Mouse (Mus musculus) stomach, embryonic 15.5 days (tissue): ENCODE results near the gene Pik3ca. TPM values are rescaled to one million over a fixed set of nuclear protein-coding genes. Genes with fewer than 3 reads are reported as not detected.
A peak's percentile ranks its signal among the peaks of the same experiment; 100 is the strongest.

Experiments used
- ATAC-seq: fragments of 200-750 bp; cut with Nextera tagmentation; 2 replicates; pipeline ENCODE4 v1.8.0; 2017; ENCODE audit warnings: low read depth, moderate number of reproducible peaks, moderate TSS enrichment; ENCODE audit not compliant: insufficient read depth, low FRiP score
- H3K27ac ChIP-seq: fragments of 300-500 bp; sonication (generic); 2 replicates; pipeline ENCODE4 v1.5.1; 2015; ENCODE audit warnings: mild to moderate bottlenecking, inconsistent platforms
- H3K27me3 ChIP-seq: fragments of 300-500 bp; sonication (generic); replicated peaks from 2 replicates; pipeline ENCODE4 v1.6.1; 2015; ENCODE audit warnings: inconsistent platforms
- H3K36me3 ChIP-seq: fragments of 300-500 bp; sonication (generic); 2 replicates; pipeline ENCODE4 v1.6.1; 2015; ENCODE audit warnings: inconsistent platforms
- H3K4me1 ChIP-seq: fragments of 300-500 bp; sonication (generic); 2 replicates; pipeline ENCODE4 v1.6.1; 2015; ENCODE audit warnings: inconsistent platforms
- H3K4me2 ChIP-seq: fragments of 300-500 bp; sonication (generic); 2 replicates; pipeline ENCODE4 v1.6.1; 2015; ENCODE audit warnings: mild to moderate bottlenecking, inconsistent platforms
- H3K4me3 ChIP-seq: fragments of 300-500 bp; sonication (generic); replicated peaks from 2 replicates; pipeline ENCODE4 v1.5.1; 2015; ENCODE audit warnings: inconsistent platforms
- H3K9ac ChIP-seq: fragments of 300-500 bp; sonication (generic); 2 replicates; pipeline ENCODE4 v1.6.1; 2015; ENCODE audit warnings: inconsistent platforms
- H3K9me3 ChIP-seq: fragments of 300-500 bp; sonication (generic); 2 replicates; pipeline ENCODE4 v1.6.1; 2016; ENCODE audit warnings: inconsistent platforms
- WGBS: fragments of 180-500 bp; shearing (Covaris S2); methylation state at CpG from one replicate; pipeline ENCODE4 v1.1.7; 2015; 5-methylcytosine and 5-hydroxymethylcytosine counted together
- polyA plus RNA-seq: library from polyadenylated mRNA; unstranded; fragments of >200 nt; fragmentation: Nextera tagmentation; extraction: Ambion mirVana; gene quantifications from 2 replicates; pipeline ENCODE4 v1.2.1, GENCODE M21; 2015

Gene Pik3ca
- 8.7 and 10.7 TPM in 2 replicates for polyA plus RNA-seq

DNA sequence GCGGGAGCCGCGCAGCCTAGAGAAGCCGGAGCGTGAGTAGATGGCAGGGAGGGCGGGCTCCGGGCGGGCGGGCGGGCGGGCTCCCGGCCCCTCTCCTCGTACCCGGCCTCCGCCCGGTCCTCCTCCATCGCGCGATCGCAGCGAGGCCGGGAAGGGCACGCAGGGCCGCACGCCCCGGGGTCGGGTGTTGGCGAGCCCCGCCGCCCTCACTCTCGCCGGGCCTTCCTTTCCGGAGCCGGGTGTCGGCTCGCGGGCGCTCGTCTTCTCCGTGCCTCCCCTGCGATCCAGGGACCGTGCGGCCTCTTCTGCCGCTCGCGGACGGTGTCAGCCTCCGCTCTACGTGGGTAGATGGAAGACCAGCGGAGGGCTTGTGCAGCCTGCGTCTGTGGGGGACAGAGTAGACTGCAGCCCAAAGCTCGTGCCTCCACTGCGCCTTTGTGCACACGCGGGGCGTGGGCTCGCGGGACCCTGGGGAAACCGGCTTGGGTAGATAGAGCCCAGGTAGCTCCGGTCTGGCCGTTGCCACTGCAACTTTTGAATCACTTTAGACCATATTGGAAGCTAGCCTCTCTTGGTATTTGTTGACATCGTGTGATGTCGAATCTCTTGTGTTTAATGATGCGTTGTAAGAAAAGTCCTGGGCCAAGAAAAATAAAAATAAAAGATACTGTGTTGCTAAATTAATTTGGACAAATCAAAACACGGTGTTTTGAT, at the start of gene Pik3ca:
Pik3ca (plus strand) TSS at position 211 of the 714 bp plus-strand sequence.
- peak within 1 kb of the TSS; percentile 72 for H3K4me3 ChIP-seq
- H3K4me2 ChIP-seq: peak within 1 kb of the TSS; percentile 82
- peak; percentile 57 for ATAC-seq
- under 1% methylated on average over 43 of the region's 65 CpGs for WGBS
- no peaks in the 10 kb centered on the region for H3K27me3 ChIP-seq
- H3K9ac ChIP-seq: peak within 1 kb of the TSS; percentile 88
- H3K36me3 ChIP-seq: no peaks in the 10 kb centered on the region
- H3K27ac ChIP-seq: peak within 1 kb of the TSS; percentile 95
- peaks cover 29% of the 10 kb centered on the region; the same call in 1 of the 2 replicates for H3K4me1 ChIP-seq
- no peaks in the 10 kb centered on the region for H3K9me3 ChIP-seq

DNA sequence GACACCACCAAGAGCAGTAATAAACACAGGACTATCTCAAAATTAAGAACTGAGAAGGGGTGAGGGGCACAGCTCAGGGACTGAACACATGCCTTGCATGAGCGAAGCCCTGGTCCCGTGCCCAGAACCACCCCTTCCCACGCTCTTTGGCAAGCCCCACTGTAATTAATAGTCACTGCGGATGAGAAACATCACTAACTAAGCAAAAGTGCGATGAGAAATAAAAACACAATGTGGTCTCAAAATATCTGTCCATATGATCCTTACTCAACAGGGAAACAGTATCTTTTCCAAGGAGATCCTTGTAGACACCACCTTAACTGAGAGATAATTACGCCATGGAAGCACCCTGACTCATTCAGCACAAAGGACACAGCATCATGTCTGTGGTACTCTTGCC, 49.6 kb upstream of the Pik3ca start:
- Histone ChIP-seq H3K9me3 (no peaks in the 10 kb centered on the region), H3K27ac (no peak overlapping the region), H3K9ac (no peak overlapping the region), H3K36me3 (no peaks in the 10 kb centered on the region), H3K4me3 (no peak overlapping the region), H3K27me3 (no peaks in the 10 kb centered on the region), H3K4me1 (no peaks in the 10 kb centered on the region), H3K4me2 (no peak overlapping the region)
- 79% methylated on average over 6 of the region's 6 CpGs for WGBS
- ATAC-seq: no peak

DNA sequence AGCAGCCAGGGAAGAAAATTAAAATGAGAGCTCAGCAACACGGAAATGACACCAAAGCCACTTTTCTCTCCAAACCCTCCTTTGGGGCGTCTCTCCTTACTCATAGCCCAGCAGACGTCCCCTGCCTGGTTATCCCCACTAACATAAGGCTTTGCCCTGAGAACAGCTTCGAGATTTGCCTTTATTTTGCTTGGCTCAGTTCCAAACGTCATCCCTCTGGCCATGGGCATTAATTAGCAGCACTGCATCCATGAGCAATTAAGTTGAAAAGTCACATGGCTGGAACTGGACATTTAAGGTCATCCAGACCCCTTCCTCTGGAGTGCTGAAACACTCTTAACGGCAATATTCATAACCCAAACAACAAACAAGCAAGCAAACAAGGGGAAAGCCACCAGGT, 36.2 kb upstream of the Pik3ca start:
- peaks cover 4% of the 10 kb centered on the region; the same call in 1 of the 2 replicates for H3K4me1 ChIP-seq
- H3K27ac ChIP-seq: no peak overlapping the region
- no peaks in the 10 kb centered on the region for H3K27me3 ChIP-seq
- no peak for ATAC-seq
- no peaks in the 10 kb centered on the region for H3K9me3 ChIP-seq
- no peaks in the 10 kb centered on the region for H3K36me3 ChIP-seq
- no peak overlapping the region for H3K4me3 ChIP-seq
- no peak overlapping the region for H3K9ac ChIP-seq
- WGBS: 40% methylated on average over 6 of the region's 6 CpGs
- no peak overlapping the region for H3K4me2 ChIP-seq

DNA sequence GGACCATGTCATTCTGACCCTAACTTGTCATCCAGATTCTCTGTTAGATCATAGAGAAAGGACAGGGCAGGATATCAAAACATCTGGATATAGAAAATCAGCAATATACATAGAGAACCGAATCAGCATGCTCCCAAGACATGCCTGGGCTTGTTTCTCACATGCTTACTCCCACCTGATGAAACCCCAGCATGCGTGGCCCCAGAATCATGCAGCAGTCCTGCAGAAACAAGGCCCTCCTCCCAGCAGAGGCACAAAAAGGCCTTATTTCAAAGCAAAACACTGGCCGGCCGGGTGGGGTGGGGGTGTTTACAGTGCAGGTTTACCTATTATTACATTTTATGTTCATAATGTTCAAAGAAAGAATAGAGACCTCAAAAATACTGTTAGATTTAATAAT, 33.3 kb upstream of the Pik3ca start:
- Histone ChIP-seq H3K4me2 (peak overlapping the region; percentile 42), H3K36me3 (no peaks in the 10 kb centered on the region), H3K4me3 (0 out of 2 replicates have a peak overlapping the region, but pooled peaks have one; percentile 13), H3K9ac (no peak overlapping the region), H3K9me3 (no peaks in the 10 kb centered on the region), H3K4me1 (peaks cover 5% of the 10 kb centered on the region; the same call in 1 of the 2 replicates), H3K27ac (no peak overlapping the region), H3K27me3 (no peaks in the 10 kb centered on the region)
- WGBS: 65% methylated on average over 4 of the region's 4 CpGs
- ATAC-seq: no peak

DNA sequence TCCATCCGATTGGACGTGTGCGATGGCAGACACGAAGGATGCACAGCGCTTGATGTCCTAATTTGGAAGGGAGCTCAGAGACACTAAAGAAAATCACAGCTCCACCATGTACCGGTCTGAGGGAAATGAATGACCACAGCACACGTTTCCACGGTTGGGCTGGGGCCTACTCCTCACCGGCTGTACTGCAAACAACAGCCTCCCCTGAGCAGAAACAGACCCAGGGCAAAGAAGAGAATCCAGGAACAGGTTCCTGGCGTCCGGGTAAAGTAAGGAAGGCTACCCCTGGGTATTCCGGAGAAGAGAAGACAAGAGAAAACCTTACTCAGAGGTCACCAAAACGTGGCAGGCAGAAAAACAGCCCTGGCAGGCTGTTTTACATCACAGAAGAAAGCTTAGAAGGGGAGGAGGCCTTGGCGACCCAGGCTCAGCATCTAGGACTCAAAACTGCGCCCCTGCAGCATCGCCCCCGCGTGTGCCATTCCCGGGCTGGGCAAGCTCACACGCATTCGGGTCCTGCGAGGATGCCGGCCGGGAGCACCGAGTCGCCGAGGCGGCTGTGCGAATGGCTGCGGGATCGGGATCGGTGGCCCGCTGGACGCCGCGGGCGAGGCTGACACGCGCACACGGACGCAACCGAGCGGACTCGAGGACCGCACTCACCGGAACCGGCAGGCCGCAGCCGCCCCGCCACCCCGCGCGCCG, 32.5 kb upstream of the Pik3ca start:
- 2% methylated on average over 53 of the region's 54 CpGs for WGBS

DNA sequence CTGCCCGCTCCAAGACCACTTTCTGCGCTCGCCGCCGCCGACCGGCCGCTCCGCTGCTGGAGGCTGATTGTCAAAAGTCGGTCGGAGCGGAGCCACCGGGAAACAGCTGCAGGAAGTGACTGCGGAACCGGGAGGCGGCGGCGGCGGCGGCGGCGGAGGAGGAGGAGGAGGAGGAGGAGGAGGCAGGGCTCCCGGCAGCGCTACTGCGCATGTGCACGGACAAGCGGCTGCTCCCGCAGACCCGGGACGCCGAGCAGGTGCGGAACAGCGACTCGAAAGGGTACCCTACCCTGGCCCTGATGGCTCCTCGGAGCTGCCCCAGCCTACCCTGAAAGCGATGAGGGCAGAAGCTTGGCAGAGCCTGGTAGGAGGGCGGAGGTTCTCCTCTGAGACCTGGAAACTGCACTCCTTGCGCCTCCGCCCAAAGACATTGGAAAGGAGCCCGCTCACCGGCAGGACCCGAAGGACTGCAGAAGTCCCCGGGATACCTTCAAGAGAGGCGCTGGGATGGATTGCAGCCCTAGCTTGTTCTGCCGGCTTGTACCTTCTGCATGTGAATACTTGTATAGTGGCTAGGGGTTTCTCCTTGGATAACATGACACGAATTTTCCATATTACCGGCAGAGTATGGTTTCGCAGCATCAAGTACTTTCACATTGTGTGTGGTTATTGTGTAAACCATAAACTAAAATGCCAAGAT, 31.8 kb upstream of the Pik3ca start, which contains the start of gene Zmat3:
Zmat3 (minus strand) TSS at position 469 of the 700 bp plus-strand sequence.
- peaks cover 5% of the 10 kb centered on the region; the same call in 1 of the 2 replicates for H3K4me1 ChIP-seq
- H3K4me3 ChIP-seq: peak within 1 kb of the TSS; percentile 79
- H3K4me2 ChIP-seq: peak within 1 kb of the TSS; percentile 75
- no peaks in the 10 kb centered on the region for H3K36me3 ChIP-seq
- no peaks in the 10 kb centered on the region for H3K9me3 ChIP-seq
- ATAC-seq: peak; percentile 70; the same call in 1 of the 2 replicates
- H3K9ac ChIP-seq: peak within 1 kb of the TSS; percentile 50
- 4% methylated on average over 32 of the region's 48 CpGs for WGBS
- no peaks in the 10 kb centered on the region for H3K27me3 ChIP-seq
- H3K27ac ChIP-seq: peak within 1 kb of the TSS; percentile 72

More for the DNA sequence above, 32.5 kb upstream of the Pik3ca start:
- Histone ChIP-seq H3K9me3 (no peaks in the 10 kb centered on the region), H3K4me3 (peak overlapping the region; percentile 79), H3K27ac (peak overlapping the region; percentile 72), H3K4me1 (peaks cover 5% of the 10 kb centered on the region; the same call in 1 of the 2 replicates), H3K9ac (peak overlapping the region; percentile 50), H3K4me2 (peak overlapping the region; percentile 75), H3K36me3 (no peaks in the 10 kb centered on the region), H3K27me3 (no peaks in the 10 kb centered on the region)
- peak; percentile 54 for ATAC-seq

DNA sequence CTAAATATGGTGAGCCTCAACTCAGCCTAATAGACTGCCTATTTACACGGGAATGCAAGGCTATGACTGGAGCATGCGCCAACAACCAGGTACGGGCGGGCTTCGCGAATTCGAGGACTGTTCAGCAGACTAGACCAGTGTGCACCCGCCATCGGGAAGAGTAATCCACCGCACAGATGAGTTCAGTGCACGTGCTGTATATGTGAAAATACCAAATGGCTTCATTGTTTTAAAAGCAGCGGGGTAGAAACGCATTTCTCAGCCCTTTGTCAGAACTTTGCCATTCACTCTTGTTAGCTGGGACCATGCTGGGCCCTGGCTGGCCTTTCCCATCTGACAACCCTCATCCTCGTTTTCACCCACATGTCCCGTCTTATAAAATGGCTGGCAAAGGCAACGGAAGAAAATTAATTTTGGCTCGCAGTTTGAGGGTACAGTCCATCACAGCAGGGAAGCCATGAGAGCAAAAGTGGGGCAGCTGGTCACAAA, 31.2 kb upstream of the Pik3ca start:
- Histone ChIP-seq H3K27ac (no peak overlapping the region), H3K4me3 (peak overlapping the region; percentile 79), H3K36me3 (no peaks in the 10 kb centered on the region), H3K9ac (no peak overlapping the region), H3K4me1 (peaks cover 5% of the 10 kb centered on the region; the same call in 1 of the 2 replicates), H3K9me3 (no peaks in the 10 kb centered on the region), H3K4me2 (peak overlapping the region; percentile 75), H3K27me3 (no peaks in the 10 kb centered on the region)
- ATAC-seq: no peak
- WGBS: 65% methylated on average over 17 of the region's 17 CpGs

DNA sequence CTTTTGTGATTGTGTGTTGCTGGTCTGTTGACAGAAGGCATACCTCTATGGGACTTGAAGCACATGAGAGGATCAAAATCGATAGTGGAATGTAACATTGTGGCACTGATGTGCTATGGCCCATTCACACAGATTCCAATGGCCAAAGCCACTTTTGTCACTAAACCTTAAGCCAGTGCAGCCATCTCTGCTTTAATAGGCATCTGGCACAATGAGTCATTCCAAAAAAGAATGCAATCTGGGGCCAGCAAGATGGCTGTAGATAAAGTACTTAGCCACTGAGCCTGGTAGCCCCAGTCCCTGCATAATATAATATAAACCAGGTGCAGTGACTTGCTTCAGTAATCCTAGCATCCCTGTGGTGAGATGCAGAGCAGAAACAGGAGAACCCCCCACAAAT, 30.0 kb upstream of the Pik3ca start:
- 91% methylated on average over 1 of the region's 1 CpGs for WGBS
- no peaks in the 10 kb centered on the region for H3K9me3 ChIP-seq
- no peak overlapping the region for H3K27ac ChIP-seq
- peaks cover 5% of the 10 kb centered on the region; the same call in 1 of the 2 replicates for H3K4me1 ChIP-seq
- no peak overlapping the region for H3K4me3 ChIP-seq
- no peaks in the 10 kb centered on the region for H3K27me3 ChIP-seq
- H3K9ac ChIP-seq: no peak overlapping the region
- H3K36me3 ChIP-seq: no peaks in the 10 kb centered on the region
- H3K4me2 ChIP-seq: no peak overlapping the region
- ATAC-seq: no peak

DNA sequence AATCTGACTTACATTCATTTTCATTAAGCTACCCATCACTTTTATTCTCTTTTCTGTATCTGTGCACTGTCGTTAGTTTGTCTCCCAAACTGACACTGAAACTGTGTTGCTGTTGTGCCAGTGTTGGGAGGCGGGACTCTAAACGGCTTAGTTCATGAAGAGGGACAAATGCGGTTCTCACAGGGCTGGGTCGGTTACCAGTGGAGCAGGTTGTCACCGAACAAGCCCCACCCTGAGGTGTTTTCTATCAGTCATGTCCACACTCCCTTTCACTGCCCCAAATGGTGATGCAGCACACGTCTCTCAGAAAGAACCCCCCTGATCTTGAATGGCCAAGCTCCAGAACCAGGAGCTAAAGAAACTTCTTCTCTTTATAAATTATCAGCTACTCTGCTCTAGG, 25.5 kb upstream of the Pik3ca start:
- WGBS: 56% methylated on average over 7 of the region's 7 CpGs
- Histone ChIP-seq H3K4me3 (no peak overlapping the region), H3K36me3 (no peaks in the 10 kb centered on the region), H3K9ac (no peak overlapping the region), H3K4me2 (no peak overlapping the region), H3K9me3 (no peaks in the 10 kb centered on the region), H3K4me1 (no peaks in the 10 kb centered on the region), H3K27me3 (no peaks in the 10 kb centered on the region), H3K27ac (no peak overlapping the region)
- peak; percentile 27; the same call in 1 of the 2 replicates for ATAC-seq

DNA sequence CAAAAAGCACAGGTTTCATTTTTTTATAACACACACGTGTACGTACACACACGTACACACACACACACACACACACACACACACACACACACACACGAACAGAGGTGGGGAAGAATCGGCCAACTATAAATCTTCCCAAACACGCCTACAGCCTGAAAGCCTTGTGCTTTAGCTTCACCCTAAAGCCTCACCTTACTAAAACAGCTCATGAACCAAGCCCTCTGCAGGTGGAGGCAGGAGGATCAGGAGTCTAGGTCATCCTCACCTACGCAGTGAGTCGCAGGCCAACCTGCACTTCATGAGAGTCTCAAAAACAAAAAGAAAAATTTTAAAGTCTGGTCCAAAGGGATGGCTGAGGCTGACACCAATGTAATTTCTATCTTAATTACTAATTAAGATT, 25.0 kb upstream of the Pik3ca start:
- Histone ChIP-seq H3K27ac (no peak overlapping the region), H3K4me2 (no peak overlapping the region), H3K9me3 (no peaks in the 10 kb centered on the region), H3K4me1 (no peaks in the 10 kb centered on the region), H3K27me3 (no peaks in the 10 kb centered on the region), H3K4me3 (no peak overlapping the region), H3K9ac (no peak overlapping the region), H3K36me3 (no peaks in the 10 kb centered on the region)
- 76% methylated on average over 8 of the region's 8 CpGs for WGBS
- ATAC-seq: 0 out of 2 replicates have a peak, but pooled peaks have one; percentile 31

DNA sequence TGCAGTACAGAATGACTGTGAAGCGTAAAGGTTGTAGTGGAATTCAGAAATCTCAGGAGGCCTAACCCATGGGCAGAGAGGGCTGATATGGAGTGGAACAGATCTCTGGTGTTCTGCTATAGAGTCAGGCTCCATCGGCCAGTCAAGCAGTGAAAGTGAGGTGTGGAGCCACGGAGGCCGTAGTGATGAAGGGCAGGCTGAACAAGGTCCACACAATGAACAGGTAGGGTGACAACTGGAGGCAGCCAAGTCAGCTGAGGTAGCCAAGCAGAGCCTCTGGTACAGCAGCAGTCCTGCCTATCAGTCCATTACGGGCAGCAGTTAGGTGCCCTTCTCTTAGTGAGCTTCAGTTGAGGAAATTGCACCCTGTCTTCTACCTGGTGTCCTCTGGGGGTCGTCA, 24.2 kb upstream of the Pik3ca start:
- Histone ChIP-seq H3K4me1 (no peaks in the 10 kb centered on the region), H3K9me3 (no peaks in the 10 kb centered on the region), H3K9ac (no peak overlapping the region), H3K36me3 (no peaks in the 10 kb centered on the region), H3K27me3 (no peaks in the 10 kb centered on the region), H3K4me3 (no peak overlapping the region), H3K27ac (no peak overlapping the region), H3K4me2 (no peak overlapping the region)
- peak; percentile 31; the same call in 1 of the 2 replicates for ATAC-seq
- WGBS: 83% methylated on average over 6 of the region's 6 CpGs
